Mouse (Mus musculus) bone marrow macrophage, adult 2 months (primary cell): ENCODE data around the gene Clic1.

ENCODE experiments used
- CTCF ChIP-seq: IDR thresholded peaks from 2 replicates; pipeline ENCODE4 v1.5.1; 2012; ENCODE audit warnings: low read depth, mild to moderate bottlenecking, low read length, moderate library complexity
- POLR2A ChIP-seq: IDR thresholded peaks from 2 replicates; pipeline ENCODE4 v1.6.1; 2012; ENCODE audit warnings: mild to moderate bottlenecking, low read depth, low read length, borderline replicate concordance

DNA sequence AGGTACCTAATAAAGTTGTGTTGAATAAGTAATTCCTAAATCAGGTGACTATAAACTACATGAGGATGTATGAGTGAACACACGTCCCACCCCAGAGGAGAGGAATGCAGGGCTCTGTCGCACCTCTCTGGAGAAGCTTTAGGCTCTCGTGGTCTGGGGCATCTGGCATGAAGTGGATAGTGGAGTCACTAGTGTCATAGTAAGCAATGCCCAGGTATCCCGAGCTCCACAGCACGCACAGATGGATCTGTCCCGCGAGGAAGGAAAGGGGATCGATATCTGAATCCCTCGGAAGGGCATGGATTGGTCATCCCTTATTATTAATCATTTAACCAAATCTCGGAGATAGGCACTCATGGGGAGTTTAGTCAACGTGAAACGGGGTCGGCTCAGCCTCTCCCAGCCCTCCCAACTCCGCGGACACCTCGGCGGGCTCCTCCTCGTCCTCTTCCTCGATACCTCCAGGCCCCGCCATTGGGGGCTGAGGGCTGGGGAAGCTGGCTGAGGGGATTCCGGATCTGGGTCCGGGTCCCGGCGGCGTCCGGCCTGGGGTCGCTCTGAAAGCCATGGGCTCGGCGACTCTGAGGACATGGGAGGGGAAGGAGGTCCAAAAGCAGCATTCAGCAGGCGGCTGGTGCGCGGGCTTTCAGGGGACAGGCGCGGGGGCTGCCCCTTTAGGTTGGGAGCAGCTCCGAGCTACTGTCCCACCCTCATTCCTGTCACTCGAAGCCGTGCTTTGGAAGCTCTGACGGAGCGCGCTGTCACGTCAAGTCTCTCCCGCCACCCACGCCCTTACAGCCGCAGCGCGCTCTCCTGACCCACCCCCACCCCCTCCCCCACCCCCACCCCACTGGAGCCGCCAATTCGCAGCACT lies 3.7 kb upstream of the Clic1 start:
- TF ChIP-seq POLR2A (no peak), CTCF (no peak)
